Mouse (Mus musculus) hindbrain, embryonic 13.5 days (tissue): ENCODE data around the gene Stpg4. TPM values are rescaled to one million over a fixed set of nuclear protein-coding genes. Genes with fewer than 3 reads are reported as not detected.

Source experiments
- ATAC-seq: fragments of 200-750 bp; cut with Nextera tagmentation; 2 replicates; pipeline ENCODE4 v1.8.0; 2017; ENCODE audit warnings: moderate TSS enrichment; ENCODE audit not compliant: low FRiP score
- H3K27ac ChIP-seq: fragments of 300-500 bp; sonication (generic); 2 replicates; pipeline ENCODE4 v1.5.1; 2015; ENCODE audit warnings: inconsistent platforms, mild to moderate bottlenecking, moderate library complexity
- H3K27me3 ChIP-seq: fragments of 300-500 bp; sonication (generic); 2 replicates; pipeline ENCODE4 v1.6.1; 2015; ENCODE audit warnings: mild to moderate bottlenecking, inconsistent platforms
- H3K36me3 ChIP-seq: fragments of 300-500 bp; sonication (generic); 2 replicates; pipeline ENCODE4 v1.6.1; 2015; ENCODE audit warnings: mild to moderate bottlenecking, inconsistent platforms
- H3K4me1 ChIP-seq: fragments of 300-500 bp; sonication (generic); replicated peaks from 2 replicates; pipeline ENCODE4 v1.6.1; 2015; ENCODE audit warnings: inconsistent platforms
- H3K4me2 ChIP-seq: fragments of 300-500 bp; sonication (generic); 2 replicates; pipeline ENCODE4 v1.6.1; 2015; ENCODE audit warnings: inconsistent platforms, mild to moderate bottlenecking, moderate library complexity
- H3K4me3 ChIP-seq: fragments of 300-500 bp; sonication (generic); 2 replicates; pipeline ENCODE4 v1.5.1; 2015; ENCODE audit warnings: mild to moderate bottlenecking, inconsistent platforms
- H3K9ac ChIP-seq: fragments of 300-500 bp; sonication (generic); 2 replicates; pipeline ENCODE4 v1.6.1; 2015; ENCODE audit warnings: mild to moderate bottlenecking, inconsistent platforms
- H3K9me3 ChIP-seq: fragments of 300-500 bp; sonication (generic); 2 replicates; pipeline ENCODE4 v1.6.1; 2016; ENCODE audit warnings: inconsistent platforms
- WGBS: fragments of 180-500 bp; shearing (Covaris S2); methylation state at CpG from one replicate; pipeline ENCODE4 v1.1.7; 2015; 5-methylcytosine and 5-hydroxymethylcytosine counted together
- polyA plus RNA-seq: library from polyadenylated mRNA; unstranded; fragments of >200 nt; fragmentation: Nextera tagmentation; extraction: Ambion mirVana; gene quantifications from 2 replicates; pipeline ENCODE4 v1.2.1, GENCODE M21; 2015

The Stpg4 gene
- not detected in 2 replicates for polyA plus RNA-seq

- H3K4me2 ChIP-seq = no peak within 1 kb of the TSS
- peak within 1 kb of the TSS; percentile 40; the same call in 1 of the 2 replicates for H3K27ac ChIP-seq
Observed at GRCm38 (mm10) chr17:87427511-87427910, at the start of gene Stpg4. Gene Stpg4 (minus strand): TSS chr17:87427741.

DNA sequence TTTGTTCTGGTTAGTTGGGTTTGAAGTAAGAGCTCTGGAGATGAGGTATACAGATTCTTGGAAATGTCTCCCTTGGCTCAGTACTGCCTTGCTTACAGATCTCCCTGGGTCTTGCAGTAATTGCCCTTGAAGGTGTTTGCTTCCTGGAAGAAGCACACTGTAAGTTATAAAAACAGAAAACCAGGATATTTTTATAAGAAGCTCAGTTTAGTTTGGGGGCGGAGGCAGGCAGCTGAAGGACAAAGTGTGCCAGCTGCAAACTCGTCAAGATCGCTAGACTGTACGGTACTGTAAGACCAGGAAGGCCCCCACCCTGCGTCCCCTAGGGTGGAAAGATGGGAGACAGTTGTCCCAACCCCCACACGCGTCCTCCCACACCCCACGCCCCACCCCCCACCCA is 47.8 kb upstream of the Stpg4 start:
- Histone ChIP-seq H3K4me2 (no peak overlapping the region), H3K36me3 (no peaks in the 10 kb centered on the region), H3K4me3 (no peak overlapping the region), H3K27me3 (0 out of 2 replicates have a peak, but pooled peaks cover 4% of the 10 kb centered on the region), H3K9ac (no peak overlapping the region), H3K4me1 (peaks cover 46% of the 10 kb centered on the region), H3K27ac (no peak overlapping the region), H3K9me3 (no peaks in the 10 kb centered on the region)
- no peak for ATAC-seq
- WGBS = 62% methylated on average over 8 of the region's 8 CpGs

More at GRCm38 (mm10) chr17:87427511-87427910, at the start of gene Stpg4:
- ATAC-seq = no peak
- Histone ChIP-seq H3K4me3 (no peak within 1 kb of the TSS), H3K27me3 (no peaks in the 10 kb centered on the region), H3K4me1 (no peaks in the 10 kb centered on the region), H3K9me3 (no peaks in the 10 kb centered on the region), H3K9ac (0 out of 2 replicates have a peak within 1 kb of the TSS, but pooled peaks have one; percentile 24), H3K36me3 (peaks cover 45% of the 10 kb centered on the region)
- WGBS = 43% methylated on average over 24 of the region's 24 CpGs

GRCm38 (mm10) chr17:87474501-87474795 is 46.9 kb upstream of the Stpg4 start:
- H3K27ac ChIP-seq = peak overlapping the region; percentile 69; the same call in 1 of the 2 replicates
- H3K9ac ChIP-seq = peak overlapping the region; percentile 67
- no peak for ATAC-seq

GRCm38 (mm10) chr17:87473736-87474500 is 46.4 kb upstream of the Stpg4 start:
- under 1% methylated on average over 23 of the region's 23 CpGs for WGBS
- peak; percentile 70 for ATAC-seq
- Histone ChIP-seq H3K4me2 (peak overlapping the region; percentile 62), H3K27me3 (0 out of 2 replicates have a peak, but pooled peaks cover 4% of the 10 kb centered on the region), H3K9me3 (no peaks in the 10 kb centered on the region), H3K4me3 (peak overlapping the region; percentile 33), H3K4me1 (peaks cover 46% of the 10 kb centered on the region), H3K36me3 (no peaks in the 10 kb centered on the region), H3K27ac (peak overlapping the region; percentile 69), H3K9ac (peak overlapping the region; percentile 67)

More at GRCm38 (mm10) chr17:87474501-87474795, 46.9 kb upstream of the Stpg4 start:
- H3K4me3 ChIP-seq = peak overlapping the region; percentile 33
- no peaks in the 10 kb centered on the region for H3K9me3 ChIP-seq
- H3K4me1 ChIP-seq = peaks cover 46% of the 10 kb centered on the region
- H3K4me2 ChIP-seq = peak overlapping the region; percentile 62
- WGBS = 0% methylated on average over 7 of the region's 7 CpGs
- 0 out of 2 replicates have a peak, but pooled peaks cover 4% of the 10 kb centered on the region for H3K27me3 ChIP-seq
- no peaks in the 10 kb centered on the region for H3K36me3 ChIP-seq

DNA sequence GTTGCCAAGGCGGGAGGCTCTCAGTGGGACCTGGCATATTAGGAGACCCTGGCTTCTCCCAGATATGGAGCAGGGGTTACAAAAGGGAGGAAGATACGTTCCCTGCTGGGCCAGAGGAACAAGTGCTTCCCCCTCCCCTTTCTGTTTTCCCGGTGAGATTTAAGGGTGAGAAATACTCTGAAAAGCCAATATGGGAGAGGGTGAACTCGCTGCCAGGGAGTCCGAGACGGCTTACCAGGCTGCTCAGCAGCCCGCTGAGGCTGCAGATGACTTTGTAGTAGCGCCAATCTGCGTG is 45.8 kb upstream of the Stpg4 start:
- no peak; the same call in 1 of the 2 replicates for ATAC-seq
- Histone ChIP-seq H3K9ac (peak overlapping the region; percentile 67), H3K4me3 (peak overlapping the region; percentile 33), H3K4me1 (peaks cover 41% of the 10 kb centered on the region), H3K27me3 (0 out of 2 replicates have a peak, but pooled peaks cover 4% of the 10 kb centered on the region), H3K9me3 (no peaks in the 10 kb centered on the region), H3K36me3 (no peaks in the 10 kb centered on the region), H3K27ac (peak overlapping the region; percentile 69), H3K4me2 (peak overlapping the region; percentile 62)
- 6% methylated on average over 9 of the region's 9 CpGs for WGBS

DNA sequence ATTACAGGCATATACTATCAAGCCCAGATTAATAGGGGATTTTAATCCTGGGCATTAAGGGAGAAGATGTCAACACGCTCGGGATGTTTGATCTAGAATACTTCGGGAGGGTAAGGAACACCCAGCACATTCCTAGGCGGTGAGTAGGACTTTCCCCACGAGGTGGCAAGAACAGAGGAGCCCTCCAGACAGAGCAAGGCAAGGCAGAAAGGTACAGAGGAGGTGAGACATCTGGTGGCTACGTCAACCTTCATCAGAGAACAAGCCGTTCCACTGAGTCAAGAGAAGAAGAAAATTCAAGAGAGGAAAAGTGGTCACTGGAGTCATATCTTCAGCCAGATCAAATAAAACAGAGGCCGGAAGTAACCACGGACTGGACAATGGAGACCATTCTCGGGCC is 45.3 kb upstream of the Stpg4 start:
- H3K4me2 ChIP-seq = no peak overlapping the region
- 0 out of 2 replicates have a peak overlapping the region, but pooled peaks have one; percentile 69 for H3K27ac ChIP-seq
- H3K9me3 ChIP-seq = no peaks in the 10 kb centered on the region
- no peak overlapping the region for H3K9ac ChIP-seq
- 0 out of 2 replicates have a peak, but pooled peaks cover 4% of the 10 kb centered on the region for H3K27me3 ChIP-seq
- H3K36me3 ChIP-seq = no peaks in the 10 kb centered on the region
- 58% methylated on average over 10 of the region's 10 CpGs for WGBS
- no peak overlapping the region for H3K4me3 ChIP-seq
- ATAC-seq = no peak
- H3K4me1 ChIP-seq = peaks cover 36% of the 10 kb centered on the region

- Histone ChIP-seq H3K36me3 (no peaks in the 10 kb centered on the region), H3K4me1 (peaks cover 28% of the 10 kb centered on the region), H3K27me3 (0 out of 2 replicates have a peak, but pooled peaks cover 4% of the 10 kb centered on the region), H3K9ac (no peak overlapping the region), H3K4me2 (no peak overlapping the region), H3K4me3 (no peak overlapping the region), H3K27ac (no peak overlapping the region), H3K9me3 (no peaks in the 10 kb centered on the region)
- WGBS = 57% methylated on average over 6 of the region's 6 CpGs
- no peak for ATAC-seq
Observed at GRCm38 (mm10) chr17:87471661-87472060, 44.1 kb upstream of the Stpg4 start.

- Histone ChIP-seq H3K4me1 (peaks cover 28% of the 10 kb centered on the region), H3K4me3 (no peak overlapping the region), H3K27ac (no peak overlapping the region), H3K9me3 (no peaks in the 10 kb centered on the region), H3K9ac (no peak overlapping the region), H3K27me3 (0 out of 2 replicates have a peak, but pooled peaks cover 4% of the 10 kb centered on the region), H3K4me2 (no peak overlapping the region), H3K36me3 (no peaks in the 10 kb centered on the region)
- WGBS = 68% methylated on average over 8 of the region's 8 CpGs
- ATAC-seq = no peak
Observed at GRCm38 (mm10) chr17:87470797-87471196, 43.3 kb upstream of the Stpg4 start.

DNA sequence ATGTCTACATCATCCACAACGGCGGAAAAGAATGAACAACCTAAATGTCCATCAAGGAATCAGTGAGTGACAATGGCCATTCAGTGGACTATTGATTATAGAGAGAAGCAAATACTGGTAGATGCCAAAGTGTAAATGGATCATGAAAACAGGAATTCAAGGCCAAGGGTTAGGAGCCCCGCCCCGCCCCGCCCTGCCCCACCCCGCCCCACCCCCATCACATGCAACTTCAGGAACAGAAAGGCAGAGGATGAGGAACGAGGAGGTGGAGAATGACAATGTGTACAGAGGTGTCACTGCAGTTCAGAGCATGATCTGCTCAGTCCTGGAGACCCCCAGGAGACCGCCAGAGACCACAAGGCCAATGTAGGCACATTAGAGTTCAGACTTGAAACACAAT is 42.7 kb upstream of the Stpg4 start:
- H3K4me3 ChIP-seq = no peak overlapping the region
- no peaks in the 10 kb centered on the region for H3K36me3 ChIP-seq
- WGBS = 66% methylated on average over 8 of the region's 8 CpGs
- no peak overlapping the region for H3K9ac ChIP-seq
- no peaks in the 10 kb centered on the region for H3K9me3 ChIP-seq
- H3K27me3 ChIP-seq = 0 out of 2 replicates have a peak, but pooled peaks cover 4% of the 10 kb centered on the region
- no peak overlapping the region for H3K27ac ChIP-seq
- peaks cover 26% of the 10 kb centered on the region for H3K4me1 ChIP-seq
- no peak for ATAC-seq
- no peak overlapping the region for H3K4me2 ChIP-seq

DNA sequence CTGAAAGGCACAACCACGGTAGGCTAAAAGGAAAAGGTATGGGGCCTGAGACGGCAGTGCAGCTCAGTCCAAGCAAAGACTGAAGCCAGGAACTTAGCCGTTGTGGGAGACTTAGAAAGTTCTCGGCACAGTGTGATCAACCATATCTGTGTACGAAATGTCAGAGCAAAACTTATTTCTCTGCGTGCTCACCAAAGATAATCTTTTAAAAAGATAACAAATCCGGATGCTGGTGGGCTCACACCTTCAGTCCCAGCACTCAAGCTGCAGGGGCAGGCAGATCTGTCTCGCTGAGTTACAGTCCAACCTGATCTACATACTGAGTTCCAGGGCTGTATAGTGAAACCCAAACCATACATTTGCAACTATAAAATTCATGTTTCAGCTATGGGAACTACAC is 41.9 kb upstream of the Stpg4 start:
- Histone ChIP-seq H3K4me3 (no peak overlapping the region), H3K36me3 (no peaks in the 10 kb centered on the region), H3K9ac (no peak overlapping the region), H3K4me1 (peaks cover 18% of the 10 kb centered on the region), H3K27ac (no peak overlapping the region), H3K4me2 (no peak overlapping the region), H3K9me3 (no peaks in the 10 kb centered on the region), H3K27me3 (no peaks in the 10 kb centered on the region)
- no peak for ATAC-seq
- 88% methylated on average over 8 of the region's 8 CpGs for WGBS

- no peaks in the 10 kb centered on the region for H3K27me3 ChIP-seq
- H3K9ac ChIP-seq = no peak overlapping the region
- H3K27ac ChIP-seq = no peak overlapping the region
- no peaks in the 10 kb centered on the region for H3K36me3 ChIP-seq
- 83% methylated on average over 5 of the region's 5 CpGs for WGBS
- H3K9me3 ChIP-seq = no peaks in the 10 kb centered on the region
- H3K4me1 ChIP-seq = peaks cover 9% of the 10 kb centered on the region
- ATAC-seq = no peak
- H3K4me2 ChIP-seq = no peak overlapping the region
- H3K4me3 ChIP-seq = no peak overlapping the region
Observed at GRCm38 (mm10) chr17:87468616-87469015, 41.1 kb upstream of the Stpg4 start.

DNA sequence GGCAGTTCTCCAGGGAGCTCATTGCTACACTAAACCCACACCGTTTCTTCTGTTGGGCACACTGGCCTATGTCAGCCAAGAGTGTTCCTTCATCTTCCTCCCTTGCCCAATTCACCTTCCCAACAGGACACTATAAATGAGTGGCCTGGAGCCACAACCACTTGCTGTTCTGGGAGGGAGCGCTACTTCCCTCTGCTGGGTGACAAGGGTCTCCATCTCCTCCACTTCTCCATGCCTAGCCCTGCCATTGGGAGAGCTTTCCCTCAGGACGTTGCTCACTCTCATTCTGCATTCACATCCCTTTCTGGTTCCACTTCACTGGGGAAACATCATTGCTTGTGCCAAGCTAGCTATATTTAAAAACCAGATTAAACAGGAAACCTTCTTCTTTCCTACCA is 34.0 kb upstream of the Stpg4 start:
- Histone ChIP-seq H3K4me2 (no peak overlapping the region), H3K27ac (peak overlapping the region; percentile 84; the same call in 1 of the 2 replicates), H3K4me1 (peaks cover 46% of the 10 kb centered on the region), H3K9me3 (no peaks in the 10 kb centered on the region), H3K27me3 (no peaks in the 10 kb centered on the region), H3K4me3 (no peak overlapping the region), H3K9ac (no peak overlapping the region), H3K36me3 (no peaks in the 10 kb centered on the region)
- 34% methylated on average over 3 of the region's 3 CpGs for WGBS
- peak; percentile 10; the same call in 1 of the 2 replicates for ATAC-seq
